Mouse (Mus musculus): ENCODE results near the gene Ust. TPM values are rescaled to one million over a fixed set of nuclear protein-coding genes. Genes with fewer than 3 reads are reported as not detected.

The Ust gene
- total and polyA plus RNA-seq, 3 experiments, result not detected

DNA sequence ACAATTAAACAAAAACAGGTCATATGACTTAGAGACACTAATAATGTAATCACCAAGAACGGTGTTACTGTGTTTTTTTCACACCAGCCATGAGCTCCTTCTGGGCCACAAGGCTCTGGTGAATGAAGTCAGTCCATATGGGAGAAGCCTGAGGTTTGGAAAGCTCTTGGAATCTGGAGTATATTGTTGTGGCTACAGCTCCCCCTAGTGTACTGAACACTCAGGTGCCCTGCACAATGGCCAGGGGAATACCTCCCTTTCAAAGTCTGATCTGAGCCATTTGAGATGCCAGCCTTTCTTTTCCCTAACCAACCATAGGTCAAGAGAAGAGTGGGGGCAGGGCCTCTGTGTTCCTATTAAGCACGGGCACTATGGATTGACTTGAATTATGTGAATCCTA lies 322.3 kb downstream of the Ust start:
- no peaks in the 10 kb centered on the region for H3K36me3 ChIP-seq (replicated peaks in 1 of 2; ENCODE audit: control insufficient read depth in 1 of 2, insufficient read depth in 1 of 2, low read length in 1 of 2)
- H3K4me1 ChIP-seq (ENCODE audit: control insufficient read depth in 1 of 2, insufficient read depth in 2 of 2), result peaks cover 7% of the 10 kb centered on the region in 2 experiments
- no peaks in the 10 kb centered on the region for H3K9me3 ChIP-seq (replicated peaks; ENCODE audit: low read length)
- in situ Hi-C loops (cut with MboI; ENCODE audit: low pct_ligation_motif_present, low pct_unique_long_range_greater_than_20kb, low sequenced_read_pairs) (loop anchor here (10.0 kb wide), 1 partner anchor 311 kb away; no protein-coding TSS in a partner anchor), dilution Hi-C loops (cut with MboI; ENCODE audit: extremely low pct_ligation_motif_present, extremely low pct_unique_long_range_greater_than_20kb, low sequenced_read_pairs) (no loop called here)
- TF ChIP-seq ZC3H11A (IDR thresholded peaks at IDR 0.05; ENCODE audit: low read depth, low read length), result peak; percentile 74
- peak; percentile 93 for TF ChIP-seq SMC3 (IDR thresholded peaks at IDR 0.05; ENCODE audit: low read depth, low read length)
- TF ChIP-seq USF2 (conservative IDR thresholded peaks at IDR 0.05; ENCODE audit: low read depth, low read length), result no peak
- TF ChIP-seq ZNF384 (IDR thresholded peaks at IDR 0.05; ENCODE audit: low read depth, low read length), result no peak
- TF ChIP-seq ELF1 (IDR thresholded peaks at IDR 0.05; ENCODE audit: low read depth, low read length), result no peak
- no peak for TF ChIP-seq POLR2A (IDR thresholded peaks at IDR 0.05; ENCODE audit: low read depth, low read length)
- peak; percentile 93 for TF ChIP-seq RAD21 (IDR thresholded peaks at IDR 0.05; ENCODE audit: low read depth, low read length)
- peak; percentile 57 to 89 for TF ChIP-seq CTCF (conservative IDR thresholded peaks at IDR 0.05 in 1 of 2, IDR thresholded peaks at IDR 0.05 in 1 of 2; ENCODE audit: low read depth in 2 of 2, low read length in 2 of 2)
- DNase-seq (ENCODE audit: extremely low read depth), result peak; percentile 46
- H3K4me3 ChIP-seq (replicated peaks in 1 of 3; ENCODE audit: low read depth in 2 of 3, low read length in 2 of 3, poor library complexity in 1 of 3), result no peak overlapping the region
- H3K27ac ChIP-seq (ENCODE audit: insufficient read depth, low read depth), result no peak overlapping the region
- no peaks in the 10 kb centered on the region for H3K27me3 ChIP-seq (replicated peaks)
- no peak overlapping the region for H3K4me2 ChIP-seq (ENCODE audit: insufficient read depth, low read depth, poor library complexity, severe bottlenecking)
- H3K9ac ChIP-seq (ENCODE audit: insufficient read depth, low read depth), result no peak overlapping the region
- no peaks in the 10 kb centered on the region for H3K79me2 ChIP-seq (replicated peaks; ENCODE audit: control insufficient read depth, extremely low read depth, insufficient read depth, poor library complexity, severe bottlenecking)

DNA sequence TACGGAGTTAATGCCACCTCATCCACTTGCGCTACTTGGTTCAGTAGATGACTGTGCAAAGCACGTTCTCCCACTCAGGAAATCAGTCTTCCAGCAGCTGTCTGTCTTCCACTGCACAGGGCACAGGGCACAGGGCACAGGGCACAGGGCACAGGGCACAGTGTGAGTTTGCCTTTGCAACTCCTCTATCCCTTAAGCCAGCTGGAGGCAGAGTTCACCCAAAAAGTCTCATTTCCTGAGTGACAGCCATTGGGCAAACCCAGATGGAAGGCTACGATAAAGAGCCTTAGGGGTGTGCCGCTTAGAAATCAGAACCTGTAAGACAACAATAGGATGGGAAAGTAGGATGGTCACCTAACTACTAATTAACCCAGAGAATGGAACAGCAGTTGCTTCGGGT lies 322.9 kb downstream of the Ust start:
- no peaks in the 10 kb centered on the region for H3K27me3 ChIP-seq (replicated peaks)
- dilution Hi-C loops (cut with MboI; ENCODE audit: extremely low pct_ligation_motif_present, extremely low pct_unique_long_range_greater_than_20kb, low sequenced_read_pairs), result no loop called here
- no peak overlapping the region for H3K4me2 ChIP-seq (ENCODE audit: insufficient read depth, low read depth, poor library complexity, severe bottlenecking)
- H3K27ac ChIP-seq (ENCODE audit: insufficient read depth, low read depth), result no peak overlapping the region
- TF ChIP-seq POLR2A (IDR thresholded peaks at IDR 0.05; ENCODE audit: low read depth, low read length) (no peak), ELF1 (IDR thresholded peaks at IDR 0.05; ENCODE audit: low read depth, low read length) (no peak), JUND (conservative IDR thresholded peaks at IDR 0.05; ENCODE audit: low read depth, low read length) (no peak), MAX (IDR thresholded peaks at IDR 0.05; ENCODE audit: low read length) (no peak), KAT2A (IDR thresholded peaks at IDR 0.05; ENCODE audit: insufficient replicate concordance, low read length) (no peak), SIN3A (IDR thresholded peaks at IDR 0.05; ENCODE audit: low read length) (no peak), MYC (IDR thresholded peaks at IDR 0.05; ENCODE audit: low read depth, low read length) (no peak), ZKSCAN1 (IDR thresholded peaks at IDR 0.05; ENCODE audit: borderline replicate concordance, low read depth, low read length) (no peak), TBP (conservative IDR thresholded peaks at IDR 0.05; ENCODE audit: low read depth, low read length) (no peak), CHD1 (IDR thresholded peaks at IDR 0.05; ENCODE audit: low read depth, low read length) (no peak), JUN (IDR thresholded peaks at IDR 0.05; ENCODE audit: insufficient read depth, low read depth, low read length) (no peak), USF2 (conservative IDR thresholded peaks at IDR 0.05; ENCODE audit: low read depth, low read length) (no peak), HCFC1 (IDR thresholded peaks at IDR 0.05; ENCODE audit: low read depth, low read length) (no peak), MAZ (IDR thresholded peaks at IDR 0.05; ENCODE audit: low read depth, low read length) (no peak), UBTF (IDR thresholded peaks at IDR 0.05; ENCODE audit: low read depth, low read length) (no peak)
- H3K4me1 ChIP-seq (ENCODE audit: control insufficient read depth in 1 of 2, insufficient read depth in 2 of 2), result peaks cover 7% of the 10 kb centered on the region in 2 experiments
- no peak overlapping the region for H3K9ac ChIP-seq (ENCODE audit: insufficient read depth, low read depth)
- in situ Hi-C loops (cut with MboI; ENCODE audit: low pct_ligation_motif_present, low pct_unique_long_range_greater_than_20kb, low sequenced_read_pairs), result loop anchor here (10.0 kb wide), 1 partner anchor 311 kb away; no protein-coding TSS in a partner anchor
- H3K36me3 ChIP-seq (replicated peaks in 1 of 2; ENCODE audit: control insufficient read depth in 1 of 2, insufficient read depth in 1 of 2, low read length in 1 of 2), result no peaks in the 10 kb centered on the region
- no peak overlapping the region for H3K4me3 ChIP-seq (replicated peaks in 1 of 3; ENCODE audit: low read depth in 2 of 3, low read length in 2 of 3, poor library complexity in 1 of 3)
- H3K79me2 ChIP-seq (replicated peaks; ENCODE audit: control insufficient read depth, extremely low read depth, insufficient read depth, poor library complexity, severe bottlenecking), result no peaks in the 10 kb centered on the region
- no peak for DNase-seq (ENCODE audit: extremely low read depth)
- no peaks in the 10 kb centered on the region for H3K9me3 ChIP-seq (replicated peaks; ENCODE audit: low read length)

Data from CH12.LX (cell line).